Mouse (Mus musculus): ENCODE measurements around the gene Numb. TPM values are rescaled to one million over a fixed set of nuclear protein-coding genes. Genes with fewer than 3 reads are reported as not detected.
"Not testable (repeated sequence)": the region's sequence is repeated elsewhere in the genome, so short reads cannot be mapped to it uniquely, and the experiment has no call there.

Numb gene
- total RNA-seq (2021), result 10 to 100 TPM; 13.8 to 17.3 TPM
- long read RNA-seq, experiment 1, partial matches to known transcripts, result 0 of 4 reads
- long read RNA-seq, experiment 1, other reads (novel, unspliced or antisense), result 3 of 4 reads
- long read RNA-seq, experiment 2, partial matches to known transcripts, result 0 of 7 reads
- long read RNA-seq, experiment 2, other reads (novel, unspliced or antisense), result 5 of 7 reads

DNA sequence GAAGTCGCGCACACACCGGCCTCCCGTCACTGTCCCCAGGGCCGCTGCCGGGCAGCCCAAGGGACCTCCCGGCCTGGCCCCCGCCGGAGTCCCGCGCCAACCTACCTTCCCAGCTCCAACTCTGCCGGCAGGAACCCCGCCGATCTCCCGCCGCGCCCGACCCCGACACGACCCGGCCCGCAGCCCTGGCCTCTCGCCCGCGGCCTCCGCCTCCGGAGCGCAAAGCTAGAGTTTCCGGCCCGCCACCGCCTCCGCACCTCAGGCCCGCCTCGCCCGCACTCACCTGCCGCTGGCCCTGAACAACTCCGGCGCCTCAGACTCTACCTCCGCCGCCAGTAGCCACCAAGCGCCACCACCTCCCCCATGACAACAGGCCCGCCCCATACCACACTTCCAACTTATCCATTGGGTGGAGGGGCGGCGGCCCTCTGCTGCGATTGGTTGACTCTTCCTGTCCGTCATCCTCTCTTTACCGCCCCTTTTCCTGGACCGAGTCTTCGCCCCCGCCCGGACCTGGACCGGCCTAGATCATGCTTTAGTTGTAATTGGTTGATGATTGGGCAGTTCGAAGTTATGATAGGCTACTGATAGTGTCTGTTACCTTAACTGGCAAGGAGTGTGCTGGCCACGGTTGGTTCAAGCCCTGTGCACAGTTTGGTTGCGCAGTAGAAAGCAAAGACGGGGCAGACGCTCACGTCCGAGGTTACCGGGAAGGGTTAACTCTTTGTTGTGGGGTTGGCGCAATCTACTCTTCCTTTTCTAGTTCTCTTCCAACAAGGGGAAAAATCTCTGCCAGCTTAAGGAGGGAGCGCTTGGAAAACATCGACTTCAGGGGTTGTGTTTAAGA, at the start of gene Numb:
TSS of gene Numb (minus strand) at position 400 of the 847 bp plus-strand sequence.
- DNase-seq, result peak; percentile 95 to 96
- intact Hi-C loops (cut with DNase I), result loop anchor here (2.0 kb wide), 1 partner anchor 29 kb away; the partner anchor contains the start of gene Riox1

DNA sequence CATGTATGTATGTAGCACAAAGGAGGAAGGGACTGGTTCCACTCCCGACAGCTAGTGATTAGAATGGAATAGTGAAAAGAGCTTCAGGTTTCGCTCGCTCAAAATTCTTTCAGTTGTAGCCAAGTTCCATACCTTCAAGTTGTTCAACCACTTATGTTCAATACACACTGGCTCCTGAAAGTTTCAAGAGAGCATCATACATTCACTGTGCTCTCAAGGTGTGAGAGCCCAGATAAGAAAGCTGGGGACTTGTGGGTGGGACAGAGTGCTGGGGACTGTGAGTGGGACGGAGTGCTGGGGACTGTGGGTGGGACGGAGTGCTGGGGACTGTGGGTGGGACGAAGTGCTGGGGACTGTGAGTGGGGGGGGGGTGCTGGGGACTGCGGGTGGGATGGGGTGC, 43.5 kb upstream of the Numb start:
- intact Hi-C loops (cut with DNase I), result no loop called here
- DNase-seq, result no peak

DNA sequence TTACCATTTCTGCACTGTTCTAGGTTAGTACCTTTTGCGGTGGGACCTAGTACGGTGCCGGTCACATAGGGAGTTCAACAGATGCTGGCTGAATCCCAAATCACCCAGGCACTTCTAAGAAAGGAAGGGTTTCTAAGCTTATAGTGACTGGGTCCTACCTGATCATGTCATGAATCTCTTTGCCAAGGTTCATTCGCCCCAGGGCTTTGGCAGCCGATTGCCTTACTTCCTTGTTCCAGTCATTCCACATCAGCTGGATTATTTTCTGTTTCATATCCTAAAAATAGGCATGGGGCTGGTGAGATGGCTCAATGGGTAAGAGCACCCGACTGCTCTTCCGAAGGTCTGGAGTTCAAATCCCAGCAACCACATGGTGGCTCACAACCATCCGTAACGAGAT, 36.5 kb upstream of the Numb start:
- no peak for DNase-seq
- intact Hi-C loops (cut with DNase I), result no loop called here

DNA sequence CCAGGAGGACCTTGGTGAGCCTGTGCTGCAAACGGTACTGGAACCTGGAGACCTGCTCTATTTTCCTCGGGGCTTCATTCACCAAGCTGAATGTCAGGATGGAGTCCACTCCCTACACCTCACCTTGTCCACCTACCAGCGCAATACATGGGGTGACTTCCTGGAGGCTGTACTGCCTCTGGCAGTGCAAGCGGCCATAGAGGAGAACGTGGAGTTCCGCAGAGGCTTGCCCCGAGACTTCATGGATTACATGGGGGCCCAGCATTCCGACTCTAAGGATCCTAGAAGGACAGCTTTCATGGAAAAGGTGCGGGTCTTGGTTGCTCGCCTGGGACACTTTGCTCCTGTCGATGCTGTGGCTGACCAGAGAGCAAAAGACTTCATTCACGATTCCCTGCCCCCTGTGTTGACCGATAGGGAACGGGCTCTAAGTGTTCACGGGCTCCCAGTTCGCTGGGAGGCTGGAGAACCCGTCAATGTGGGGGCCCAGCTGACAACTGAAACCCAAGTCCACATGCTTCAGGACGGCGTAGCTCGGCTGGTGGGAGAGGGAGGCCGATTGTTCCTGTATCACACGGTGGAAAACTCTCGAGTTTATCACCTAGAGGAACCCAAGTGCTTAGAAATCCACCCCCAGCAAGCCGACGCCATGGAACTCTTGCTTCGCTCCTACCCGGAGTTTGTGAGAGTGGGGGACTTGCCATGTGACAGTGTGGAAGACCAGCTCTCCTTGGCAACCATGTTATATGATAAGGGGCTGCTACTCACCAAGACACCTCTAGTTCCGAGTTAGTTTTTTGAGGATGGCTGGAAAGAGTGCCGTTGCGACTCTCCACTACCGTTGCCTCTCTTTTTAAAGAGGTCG, 30.2 kb upstream of the Numb start:
- DNase-seq, result no peak
- intact Hi-C loops (cut with DNase I), result loop anchor here (2.0 kb wide), 1 partner anchor 29 kb away; no protein-coding TSS in a partner anchor

DNA sequence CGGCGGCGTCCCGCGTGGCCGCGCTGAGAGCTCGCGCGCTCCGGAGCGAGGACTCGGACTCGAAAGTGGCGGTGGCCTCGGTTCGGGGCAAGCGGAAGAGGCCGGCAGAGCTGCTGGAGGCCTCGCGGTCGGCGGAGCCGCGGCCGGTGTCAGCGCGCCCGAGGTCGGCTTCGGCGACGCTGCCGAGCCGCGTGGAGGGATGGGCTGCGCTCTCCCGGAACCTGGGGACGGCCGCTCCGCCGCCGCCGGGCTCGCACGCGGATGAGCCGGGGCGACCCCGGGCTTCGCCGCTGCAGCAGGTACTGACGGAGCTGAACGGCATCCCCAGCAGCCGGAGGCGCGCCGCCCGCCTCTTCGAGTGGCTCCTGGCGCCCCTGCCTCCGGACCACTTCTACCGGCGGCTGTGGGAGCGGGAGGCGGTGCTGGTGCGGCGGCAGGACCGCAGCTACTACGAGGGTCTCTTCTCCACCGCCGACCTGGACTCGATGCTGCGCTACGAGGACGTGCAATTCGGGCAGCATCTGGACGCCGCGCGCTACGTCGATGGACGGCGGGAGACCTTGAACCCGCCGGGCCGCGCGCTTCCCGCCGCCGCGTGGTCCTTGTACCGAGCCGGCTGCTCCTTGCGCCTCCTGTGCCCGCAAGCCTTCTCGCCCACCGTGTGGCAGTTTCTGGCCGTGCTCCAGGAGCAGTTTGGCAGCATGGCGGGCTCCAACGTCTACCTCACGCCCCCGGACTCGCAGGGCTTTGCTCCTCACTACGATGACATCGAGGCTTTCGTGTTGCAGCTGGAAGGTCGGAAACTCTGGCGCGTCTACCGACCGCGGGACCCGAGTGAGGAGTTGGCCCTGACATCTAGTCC, 29.3 kb upstream of the Numb start:
- intact Hi-C loops (cut with DNase I), result loop anchor here (2.0 kb wide), 1 partner anchor 28 kb away; no protein-coding TSS in a partner anchor
- DNase-seq, result peak in 1 of 2 experiments; percentile 19

DNA sequence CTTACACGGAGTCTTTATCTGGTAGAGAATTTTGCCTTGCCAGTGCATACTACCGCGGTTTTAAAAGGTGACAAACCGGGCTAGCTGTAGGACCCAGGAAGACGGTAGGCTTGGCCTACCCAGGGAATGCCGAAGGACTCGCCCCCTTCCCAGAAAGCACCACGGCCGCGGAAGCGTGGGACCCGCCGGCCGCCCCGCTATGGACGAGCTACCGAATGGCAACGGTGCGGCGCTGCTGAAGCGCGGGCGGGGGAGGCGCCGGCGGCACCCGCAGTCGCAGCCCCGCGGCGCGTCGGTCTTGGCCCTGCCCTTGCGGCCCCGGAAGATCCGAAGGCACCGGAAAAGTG, 28.7 kb upstream of the Numb start, which contains the start of gene Riox1:
TSS of gene Riox1 (plus strand) at position 116 of the 347 bp plus-strand sequence.
- peak; percentile 68 to 73 for DNase-seq
- intact Hi-C loops (cut with DNase I), result loop anchor here (2.0 kb wide), 1 partner anchor 28 kb away; no protein-coding TSS in a partner anchor

DNA sequence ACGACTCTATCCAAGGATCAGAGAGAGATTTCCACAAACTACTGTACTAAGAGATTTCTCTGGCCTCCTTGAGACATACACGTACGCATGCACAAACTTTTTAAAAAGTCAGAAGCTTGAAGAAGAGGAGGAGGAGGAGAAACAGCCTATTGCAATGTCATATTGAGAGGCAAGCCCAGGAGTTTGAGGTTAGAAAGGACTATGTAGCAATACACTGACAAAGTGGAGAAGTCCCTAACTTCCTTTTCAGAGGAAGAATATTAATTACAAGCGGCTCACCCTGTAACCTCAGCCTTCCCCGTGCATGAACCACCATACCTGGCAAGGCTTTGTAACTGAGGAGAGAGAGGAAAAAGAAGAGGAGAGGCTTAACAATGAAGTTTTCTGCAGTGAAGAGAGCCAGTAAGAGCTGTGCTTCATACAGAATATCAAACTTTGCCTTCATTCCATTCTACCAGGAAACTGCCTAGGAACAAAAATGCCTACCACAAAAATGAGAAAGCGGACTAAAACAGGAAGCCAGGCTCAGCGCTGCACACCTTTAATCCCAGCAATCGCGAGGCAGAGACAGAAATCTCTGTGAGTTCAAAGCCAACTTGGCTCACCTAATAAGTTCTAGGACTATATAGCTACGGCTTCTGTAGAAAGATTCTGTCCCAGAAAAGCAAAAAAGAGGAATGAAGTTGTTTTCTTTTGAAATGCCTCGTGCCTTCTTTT, 28.2 kb upstream of the Numb start:
- intact Hi-C loops (cut with DNase I), result loop anchor here (2.0 kb wide), 1 partner anchor 27 kb away; no protein-coding TSS in a partner anchor
- DNase-seq, result no peak

DNA sequence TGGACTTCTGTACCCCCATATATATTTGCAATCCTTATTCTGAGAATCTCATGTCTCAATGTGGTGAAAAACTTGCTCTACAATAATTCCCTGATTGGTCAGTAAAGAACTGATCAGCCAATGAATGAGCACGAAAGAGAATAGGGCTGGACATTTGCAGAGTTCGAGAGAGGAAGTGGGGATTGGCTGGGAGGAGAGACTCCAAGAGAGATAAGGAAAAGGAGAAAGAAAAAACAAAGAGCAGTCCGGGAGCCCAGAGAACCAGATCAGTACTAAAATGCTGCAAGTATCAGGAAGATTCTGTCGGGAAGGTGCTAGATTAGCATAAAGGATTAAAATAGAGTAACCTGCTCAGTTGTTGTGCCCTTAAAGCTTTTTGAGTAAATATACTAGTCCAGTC, 27.3 kb upstream of the Numb start:
- DNase-seq, result no peak
- intact Hi-C loops (cut with DNase I), result no loop called here

DNA sequence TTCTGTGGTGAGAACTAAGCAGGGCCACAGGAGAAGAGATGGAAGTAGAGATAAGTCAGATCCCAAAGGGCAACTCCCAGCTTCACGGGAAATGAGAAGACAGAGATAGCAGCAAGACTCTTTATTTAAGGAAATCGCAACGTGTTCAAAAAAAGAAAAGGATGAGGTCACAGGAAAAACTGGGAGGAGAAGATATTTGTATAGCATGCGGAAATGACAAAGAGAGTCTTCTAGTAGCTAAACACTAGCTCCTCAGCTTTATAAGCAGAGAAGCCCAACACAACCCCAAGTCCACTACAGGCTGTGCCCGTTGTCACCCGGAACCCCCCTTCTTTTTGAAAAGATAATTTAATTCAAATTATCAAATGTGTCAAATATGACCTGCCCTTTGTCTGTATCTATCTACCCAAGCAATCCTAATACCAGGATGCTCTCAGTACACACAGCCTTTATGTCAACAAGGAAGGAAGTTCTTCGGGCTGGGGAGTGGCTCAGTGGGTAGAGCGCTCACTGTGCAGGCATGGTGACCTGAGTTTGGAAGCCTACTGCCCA, 25.6 kb upstream of the Numb start:
- DNase-seq, result no peak
- intact Hi-C loops (cut with DNase I), result no loop called here

DNA sequence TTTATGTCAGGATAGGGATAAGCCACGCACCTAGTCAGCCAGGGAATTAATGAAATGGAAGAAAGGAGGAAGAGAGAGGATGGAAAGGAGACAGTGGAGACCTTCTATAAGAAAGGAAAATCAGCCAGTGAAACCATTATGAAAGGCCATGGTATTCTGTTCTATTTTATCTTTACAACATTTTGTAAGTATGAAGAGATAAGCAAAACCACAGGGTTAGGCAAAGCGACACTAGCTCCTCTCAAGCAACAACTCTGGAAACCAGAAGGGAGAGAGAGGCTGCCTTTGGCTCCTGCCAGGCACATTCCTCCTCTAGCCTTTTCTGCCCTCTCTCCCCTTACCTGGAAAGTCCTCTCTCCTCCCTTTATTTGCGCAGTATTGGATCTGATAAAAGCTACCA, 20.2 kb upstream of the Numb start:
- intact Hi-C loops (cut with DNase I), result no loop called here
- DNase-seq, result no peak

DNA sequence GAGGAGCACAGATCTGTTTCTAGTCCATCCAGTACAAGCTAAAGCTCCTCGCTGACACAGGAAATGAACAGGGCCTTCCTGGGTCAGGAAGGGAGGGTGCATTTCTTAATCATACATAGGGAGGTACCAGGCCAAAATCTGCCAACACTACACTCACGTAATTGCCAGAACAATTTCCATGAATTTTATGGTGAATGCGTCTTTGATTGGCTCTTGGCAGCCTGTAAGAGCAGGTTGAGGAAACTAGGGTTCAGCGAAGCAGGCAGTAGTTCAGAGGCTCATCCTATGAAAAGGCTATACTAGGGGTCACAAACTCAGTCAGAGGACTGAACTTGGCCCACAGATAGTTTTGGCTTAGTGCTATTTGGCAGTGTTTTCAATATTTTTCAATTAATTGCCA, 18.3 kb upstream of the Numb start:
- intact Hi-C loops (cut with DNase I), result no loop called here
- no peak for DNase-seq

DNA sequence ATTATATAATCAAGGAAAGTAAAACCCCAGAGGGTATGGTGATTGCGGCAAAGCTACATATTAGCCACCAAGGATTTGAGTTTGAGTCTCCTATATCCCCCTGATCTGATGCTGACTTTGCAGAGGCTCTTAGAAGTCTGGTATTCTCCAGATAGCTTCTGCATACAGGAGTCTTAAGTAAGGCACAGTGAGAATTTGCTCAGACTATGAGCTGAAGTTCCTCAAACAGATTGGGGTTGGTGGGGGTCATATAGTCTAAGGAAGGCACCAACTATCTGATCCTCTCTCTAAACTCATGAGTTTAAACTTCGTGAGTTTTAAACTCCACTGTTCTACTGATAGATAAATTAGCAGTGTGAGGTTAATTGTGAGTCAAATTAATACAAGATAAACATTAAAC, 17.6 kb upstream of the Numb start:
- intact Hi-C loops (cut with DNase I), result no loop called here

DNA sequence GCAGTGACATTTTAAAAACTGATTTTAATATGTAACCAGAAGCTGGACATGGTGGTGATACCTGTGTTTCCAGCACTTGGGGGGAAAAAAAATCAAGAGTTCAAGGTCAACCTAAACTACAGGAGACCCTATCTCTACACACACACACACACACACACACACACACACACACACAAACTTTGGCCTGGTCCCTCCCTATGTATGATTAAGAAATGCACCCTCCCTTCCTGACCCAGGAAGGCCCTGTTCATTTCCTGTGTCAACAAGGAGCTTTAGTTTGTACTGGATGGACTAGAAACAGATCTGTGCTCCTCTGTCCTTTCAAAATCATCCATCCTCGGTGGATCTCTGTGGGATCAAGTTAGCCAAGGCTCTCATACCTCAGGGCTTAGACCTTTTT, 16.9 kb upstream of the Numb start:
- intact Hi-C loops (cut with DNase I); DNase-seq: not testable (repeated sequence)

More for the DNA sequence above, 17.6 kb upstream of the Numb start:
- DNase-seq, result no peak

DNA sequence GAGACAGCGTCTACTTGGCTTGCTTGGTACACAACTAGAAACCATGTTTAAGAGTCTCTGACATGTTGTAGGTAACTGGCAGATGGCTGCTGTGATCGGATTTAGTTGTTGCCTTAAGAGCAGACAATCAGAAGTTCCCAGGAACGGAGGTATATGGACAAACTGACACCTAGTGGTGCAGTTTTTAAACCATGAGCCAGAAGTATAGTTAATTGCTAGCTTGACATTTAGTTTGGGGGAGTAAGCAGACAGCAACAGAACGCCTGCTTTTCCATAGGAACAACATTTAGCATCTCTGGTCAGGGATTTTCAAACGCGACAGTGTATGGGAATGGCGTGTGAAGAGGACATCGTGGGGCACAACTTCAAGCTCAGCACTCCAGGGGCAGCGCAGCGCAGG, 15.9 kb upstream of the Numb start:
- intact Hi-C loops (cut with DNase I), result no loop called here

DNA sequence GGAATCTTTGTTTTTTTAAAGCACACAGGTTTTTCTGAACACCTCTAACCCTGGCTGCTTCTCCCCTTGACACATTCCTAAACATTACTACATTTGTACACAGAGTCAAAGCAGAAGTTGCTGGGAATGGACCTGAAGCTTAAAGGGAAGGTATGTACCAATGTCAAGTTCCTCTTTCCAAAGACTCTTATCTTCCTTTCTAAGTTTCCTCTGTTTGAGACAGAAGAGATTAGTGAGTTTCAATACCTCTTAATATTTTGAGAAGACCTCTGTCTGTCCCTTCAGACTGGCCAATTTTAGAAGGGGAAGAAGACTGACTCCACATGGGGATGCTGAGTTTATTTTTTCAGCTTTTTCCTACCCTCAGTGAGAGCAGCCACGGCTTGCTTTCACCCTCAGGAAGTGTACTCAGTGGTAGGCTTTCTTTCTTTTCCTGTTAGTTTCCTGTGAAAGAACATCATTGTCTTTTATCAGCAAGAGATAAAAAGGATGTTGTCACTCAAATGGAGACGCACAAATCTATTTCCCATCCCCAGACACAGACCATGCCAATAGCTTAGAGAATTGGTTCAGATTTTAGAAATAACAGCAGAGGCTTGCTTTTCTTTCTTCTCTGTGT, 7.6 kb upstream of the Numb start:
- no peak for DNase-seq
- intact Hi-C loops (cut with DNase I), result no loop called here

More for the DNA sequence above, 15.9 kb upstream of the Numb start:
- no peak for DNase-seq

DNA sequence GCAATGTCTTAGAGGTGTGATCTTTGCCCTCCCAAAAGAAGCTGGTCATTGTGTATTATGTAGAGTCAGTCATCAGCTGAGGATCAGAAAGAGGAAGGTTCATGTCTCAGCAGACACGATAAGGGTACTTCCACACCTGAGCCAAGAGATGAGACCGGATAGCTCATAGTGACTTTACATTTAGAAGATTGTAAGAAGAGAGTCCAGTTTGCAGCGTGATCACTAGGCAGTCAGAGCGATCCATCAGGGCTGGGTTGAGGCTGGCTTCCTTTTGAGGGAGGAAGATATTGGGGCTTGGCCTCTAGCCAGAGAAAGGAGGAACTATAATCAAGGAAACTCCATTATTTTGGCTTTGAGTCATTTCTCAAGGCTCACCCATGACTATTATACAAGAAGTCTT, 6.0 kb upstream of the Numb start:
- intact Hi-C loops (cut with DNase I), result no loop called here
- no peak for DNase-seq

DNA sequence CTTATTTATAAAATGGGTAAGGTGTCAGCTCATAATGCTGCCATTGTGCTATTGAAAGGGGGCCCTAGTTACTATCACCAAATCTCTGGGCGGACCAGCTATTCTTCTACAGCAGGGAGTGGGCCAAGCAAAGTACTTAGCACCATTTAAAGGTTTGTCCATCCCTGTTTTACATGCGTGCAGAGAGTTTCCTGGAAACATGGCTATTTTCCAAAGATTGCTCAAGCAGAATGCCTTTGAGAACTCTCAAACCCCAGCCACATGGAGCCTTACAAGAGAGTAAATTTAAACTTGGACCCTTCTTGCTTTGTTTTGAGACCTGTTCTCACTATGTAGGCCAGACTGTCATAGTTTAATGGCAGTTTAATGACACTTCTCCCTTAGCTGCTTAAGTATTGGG, 4.3 kb upstream of the Numb start:
- DNase-seq, result no peak
- intact Hi-C loops (cut with DNase I), result no loop called here

DNA sequence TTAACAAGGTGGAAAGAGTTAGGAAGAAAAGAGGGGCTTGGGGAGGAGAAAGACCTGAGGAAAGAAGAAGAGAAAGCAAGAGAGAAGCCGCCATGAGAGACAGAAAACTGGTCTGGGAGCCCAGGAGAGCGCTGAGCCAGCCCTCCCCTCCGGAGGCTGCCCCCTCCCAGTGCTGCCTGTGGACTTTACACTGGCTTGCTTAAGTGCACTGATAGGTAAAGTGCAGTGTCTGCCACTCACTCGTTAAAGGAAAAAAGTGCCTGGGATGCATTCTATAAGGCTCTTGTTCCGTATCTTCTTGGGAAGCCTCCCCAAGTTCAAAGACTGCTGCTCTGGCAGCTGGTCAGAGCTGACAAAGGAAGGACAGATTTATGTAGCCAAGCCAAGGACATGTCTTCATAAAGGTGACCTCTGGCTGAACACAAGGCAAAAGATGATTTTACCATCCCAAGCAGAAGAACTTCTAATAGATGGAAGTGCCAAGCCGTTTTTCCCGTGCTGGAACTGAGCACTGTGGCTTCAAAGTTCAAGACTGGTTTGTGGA, 3.5 kb upstream of the Numb start:
- intact Hi-C loops (cut with DNase I), result no loop called here
- no peak for DNase-seq

All from gastrocnemius, postnatal 36 days (tissue).